Mouse (Mus musculus): ENCODE data around the gene Ttc28.
"Not testable (repeated sequence)": the region's sequence is repeated elsewhere in the genome, so short reads cannot be mapped to it uniquely, and the experiment has no call there.

The Ttc28 gene

GRCm38 (mm10) chr5:111256181-111256580, 376.6 kb downstream of the Ttc28 start:
- DNase-seq, result no peak

- peak; percentile 41 for DNase-seq
Measured at GRCm38 (mm10) chr5:111257127-111257526, 377.5 kb downstream of the Ttc28 start.

- not testable (repeated sequence) for DNase-seq
Measured at GRCm38 (mm10) chr5:111261162-111261561, 381.6 kb downstream of the Ttc28 start.

GRCm38 (mm10) chr5:111261733-111262573, 382.4 kb downstream of the Ttc28 start:
- peak; percentile 18 for DNase-seq

- DNase-seq, result peak; percentile 27
Measured at GRCm38 (mm10) chr5:111262574-111263239, 383.1 kb downstream of the Ttc28 start.

GRCm38 (mm10) chr5:111263370-111263769, 383.8 kb downstream of the Ttc28 start:
- no peak for DNase-seq

- DNase-seq, result no peak
Measured at GRCm38 (mm10) chr5:111264488-111264887, 384.9 kb downstream of the Ttc28 start.

GRCm38 (mm10) chr5:111266658-111267057, 387.1 kb downstream of the Ttc28 start:
- DNase-seq, result no peak

- no peak for DNase-seq
Measured at GRCm38 (mm10) chr5:111267100-111267499, 387.5 kb downstream of the Ttc28 start.

- no peak for DNase-seq
Measured at GRCm38 (mm10) chr5:111268852-111269251, 389.2 kb downstream of the Ttc28 start.

- DNase-seq, result peak; percentile 68
Measured at GRCm38 (mm10) chr5:111269613-111270205, 390.1 kb downstream of the Ttc28 start.

GRCm38 (mm10) chr5:111270246-111271002, 390.8 kb downstream of the Ttc28 start:
- DNase-seq, result no peak

GRCm38 (mm10) chr5:111273589-111273988, 394.0 kb downstream of the Ttc28 start:
- peak; percentile 76 for DNase-seq

GRCm38 (mm10) chr5:111274948-111275347, 395.3 kb downstream of the Ttc28 start:
- peak; percentile 20 for DNase-seq

GRCm38 (mm10) chr5:111284420-111285175, 405.0 kb downstream of the Ttc28 start:
- no peak for DNase-seq

- no peak for DNase-seq
Measured at GRCm38 (mm10) chr5:111287571-111287970, 408.0 kb downstream of the Ttc28 start.

- DNase-seq, result no peak
Measured at GRCm38 (mm10) chr5:111288486-111288885, 408.9 kb downstream of the Ttc28 start.

GRCm38 (mm10) chr5:111290071-111290470, 410.5 kb downstream of the Ttc28 start:
- DNase-seq, result no peak

GRCm38 (mm10) chr5:111291639-111292038, 412.0 kb downstream of the Ttc28 start:
- DNase-seq, result no peak

GRCm38 (mm10) chr5:111297801-111298200, 418.2 kb downstream of the Ttc28 start:
- no peak for DNase-seq

- DNase-seq, result no peak
Measured at GRCm38 (mm10) chr5:111298706-111299105, 419.1 kb downstream of the Ttc28 start.

GRCm38 (mm10) chr5:111300776-111301175, 421.2 kb downstream of the Ttc28 start:
- no peak for DNase-seq

Measured in thymus, postnatal 25 days (tissue).